Mouse (Mus musculus) central nervous system, embryonic 18 days (tissue): ENCODE results near the gene Tbl3. TPM values are rescaled to one million over a fixed set of nuclear protein-coding genes. Genes with fewer than 3 reads are reported as not detected.

Experiments used
- polyA plus RNA-seq: library from polyadenylated mRNA; depleted of rRNA; stranded (reverse); fragments of >200 nt; gene quantifications from 2 replicates; pipeline ENCODE4 v1.2.3, GENCODE M21; 2012; rRNA removed

Gene Tbl3
- 63.2 and 66.6 TPM in 2 replicates for polyA plus RNA-seq

DNA sequence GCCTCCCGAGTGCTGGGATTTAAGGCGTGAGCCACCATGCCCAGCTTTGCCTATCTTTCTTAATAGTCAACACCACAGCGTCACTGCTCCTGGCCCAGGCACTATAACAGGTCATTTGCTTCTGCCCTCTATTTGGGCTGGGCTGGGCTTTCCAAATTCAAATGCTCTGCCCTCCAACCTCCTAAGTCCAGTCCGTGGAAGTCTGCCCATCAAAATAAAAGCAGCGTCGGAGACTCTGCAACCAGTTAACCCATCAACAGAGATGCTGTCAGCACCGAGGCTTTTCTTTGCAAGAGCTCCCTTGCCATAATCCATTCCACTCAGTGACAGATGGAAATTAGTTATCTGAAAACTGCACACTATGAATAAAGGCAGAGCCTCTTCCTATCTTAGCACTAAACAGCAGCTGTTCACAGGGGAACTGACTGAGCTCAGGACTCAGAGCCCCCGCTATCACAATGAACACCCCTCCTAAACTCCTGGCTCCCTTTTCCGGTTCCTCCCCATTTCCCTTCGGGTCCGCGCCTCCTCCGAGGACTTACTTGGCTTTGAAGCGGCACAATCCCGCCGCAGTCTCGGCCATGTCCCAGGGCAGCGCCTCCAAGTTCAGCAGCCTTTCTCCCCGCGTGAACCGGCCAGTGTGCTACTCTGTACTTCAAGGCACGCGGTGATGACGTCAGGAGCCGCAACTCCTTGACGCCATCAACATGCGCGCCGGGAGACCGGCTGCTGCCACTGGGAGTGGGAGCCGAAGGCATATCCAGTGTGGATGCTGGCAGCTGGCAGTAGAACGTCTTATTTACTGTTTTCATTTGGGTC is at the start of gene Tbl3:
TSS of gene Tbl3 (minus strand) at position 679 of the 819 bp plus-strand sequence.

DNA sequence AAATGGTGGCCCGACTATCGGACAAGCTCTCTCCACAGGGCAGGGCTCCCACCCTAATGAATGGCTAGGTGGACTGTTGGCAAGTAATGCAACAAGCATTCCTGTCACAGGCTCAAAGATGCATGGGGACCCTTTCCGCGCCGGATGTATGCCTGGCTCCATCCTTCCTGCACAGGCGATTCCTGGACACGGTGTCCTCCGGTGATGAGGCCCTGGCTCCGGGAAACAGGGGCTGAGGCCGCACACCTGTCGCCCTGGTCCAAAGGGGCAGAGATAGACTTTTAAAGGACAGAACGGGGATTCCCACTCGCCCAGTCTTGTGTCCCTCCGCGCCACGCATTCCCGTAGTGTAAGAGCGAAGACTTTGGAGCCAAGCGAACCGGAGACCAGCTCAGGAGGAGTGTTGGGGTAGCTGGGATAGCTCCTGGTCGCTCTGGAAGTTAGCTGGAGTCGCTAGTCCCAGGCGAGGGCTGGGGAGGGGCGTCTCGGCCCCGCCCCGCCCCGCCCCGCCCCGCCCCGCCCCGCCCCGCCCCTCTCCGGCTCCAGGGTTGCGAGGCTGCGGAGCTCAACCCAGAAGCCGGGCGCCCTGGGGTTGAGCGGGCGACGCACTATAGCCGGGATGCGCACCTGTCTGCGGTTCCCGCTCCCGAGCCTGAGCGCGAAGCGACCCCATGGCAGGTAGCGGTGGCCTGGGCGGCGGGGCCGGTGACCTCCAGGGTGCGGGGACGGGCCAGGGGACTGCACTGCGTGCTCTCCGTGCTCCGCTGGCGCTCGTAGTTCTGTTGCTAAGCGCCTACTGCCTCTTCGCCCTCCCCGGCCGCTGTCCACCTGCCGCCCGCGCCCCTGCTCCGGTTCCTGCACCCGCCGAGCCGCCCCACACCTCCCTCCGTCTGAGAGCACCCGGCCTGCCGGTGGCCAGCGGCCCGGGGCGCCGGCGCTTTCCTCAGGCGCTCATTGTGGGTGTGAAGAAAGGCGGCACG is 45.2 kb upstream of the Tbl3 start, which contains the start of gene Hs3st6:
TSS of gene Hs3st6 (plus strand) at position 574 of the 980 bp plus-strand sequence.

DNA sequence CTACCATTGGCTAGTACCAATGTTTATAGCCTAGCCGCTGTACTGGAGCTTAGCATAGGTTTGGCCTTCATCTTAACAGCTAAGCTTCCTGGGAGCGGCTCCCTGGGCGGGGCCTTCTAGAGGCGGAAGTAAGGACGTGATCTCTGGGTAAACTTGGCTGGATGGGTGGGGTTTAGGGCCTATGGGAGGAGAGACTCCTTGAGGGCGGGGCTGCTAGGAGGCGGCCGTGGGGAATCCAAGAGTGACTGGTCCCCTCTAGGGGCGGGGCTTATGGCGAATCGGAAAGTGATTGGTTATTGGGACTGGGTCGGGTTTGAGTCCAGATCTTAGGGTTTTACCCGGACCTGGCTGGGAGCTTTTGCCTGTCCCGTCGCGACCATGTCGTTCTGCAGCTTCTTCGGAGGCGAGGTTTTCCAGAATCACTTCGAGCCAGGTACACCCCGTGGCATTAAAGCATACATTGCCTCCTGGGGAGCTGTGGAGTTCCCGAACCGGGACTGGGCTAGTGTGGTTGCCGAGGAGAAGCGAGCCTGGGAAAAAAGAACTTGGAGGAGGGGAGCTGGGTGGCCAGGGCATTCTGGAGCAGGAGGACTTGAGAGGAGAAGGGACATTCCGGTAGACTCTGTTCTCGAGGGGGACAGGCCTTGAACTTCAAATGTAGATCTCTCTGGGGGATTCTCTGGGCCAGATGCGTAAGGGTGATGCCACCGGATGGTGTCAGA is 29.0 kb upstream of the Tbl3 start, which contains the start of gene Msrb1:
TSS of gene Msrb1 (plus strand) at position 313 of the 722 bp plus-strand sequence.

DNA sequence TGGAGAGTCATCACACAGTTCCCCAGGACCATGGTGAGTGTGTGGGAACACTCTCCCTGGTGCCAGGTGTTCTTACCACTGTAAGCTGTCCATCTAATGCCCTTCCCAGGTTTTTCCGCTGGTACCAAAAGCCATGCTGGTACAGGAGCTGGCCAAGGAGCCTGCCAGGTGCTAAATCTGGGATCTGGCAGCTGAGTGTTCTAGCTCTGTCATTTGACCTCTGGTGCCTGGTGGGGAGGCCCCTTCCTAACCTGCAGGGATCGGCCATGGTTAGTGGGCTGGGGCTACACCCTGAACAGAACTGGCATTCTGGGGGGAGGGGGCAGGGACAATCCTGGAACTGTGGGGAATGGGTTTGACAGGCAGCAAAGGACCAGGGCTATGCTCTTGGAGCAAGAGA is 20.2 kb upstream of the Tbl3 start, which contains the start of gene Rpl3l:
TSS of gene Rpl3l (plus strand) at position 203 of the 400 bp plus-strand sequence.

DNA sequence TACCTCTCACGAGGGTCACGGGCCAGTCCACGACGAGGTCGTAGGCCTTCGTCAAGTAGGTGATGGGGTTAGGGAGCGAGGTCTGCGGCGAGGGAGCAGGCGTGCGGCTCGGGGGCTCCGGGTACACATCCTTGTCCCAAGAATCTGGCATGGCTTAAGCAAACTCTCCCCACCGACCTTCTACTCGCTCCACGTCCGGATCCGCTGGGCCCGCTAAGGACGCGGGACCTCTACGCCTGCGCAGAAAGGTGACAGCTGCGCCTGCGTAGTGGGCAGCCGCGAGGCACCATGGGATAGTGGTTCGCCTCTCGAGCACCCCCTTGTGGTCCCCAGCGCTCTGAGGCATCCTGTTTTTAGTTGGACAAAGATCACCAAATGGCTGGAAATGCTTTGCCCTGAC is 16.7 kb upstream of the Tbl3 start, which contains the start of gene Ndufb10:
TSS of gene Ndufb10 (minus strand) at position 295 of the 400 bp plus-strand sequence.

DNA sequence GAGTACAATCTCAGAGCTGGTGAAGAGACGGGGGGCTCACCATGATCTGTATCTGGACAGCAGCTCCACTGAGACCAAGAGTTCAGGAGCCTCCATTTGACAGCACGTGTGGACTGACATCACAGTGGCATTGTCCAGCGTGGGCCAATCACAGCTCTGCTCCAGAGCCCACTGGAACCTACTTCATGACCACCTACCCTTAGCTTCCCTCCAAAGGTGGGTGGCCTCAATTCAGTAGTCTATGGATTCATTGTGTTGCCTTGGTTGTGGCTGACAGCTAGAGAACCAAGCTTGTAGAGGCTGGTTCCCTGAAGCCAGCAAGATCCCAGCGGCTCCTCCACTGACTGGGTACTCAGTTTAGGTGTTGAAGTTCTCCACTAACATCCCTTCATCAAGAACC is 10.5 kb upstream of the Tbl3 start, which contains the start of the genes Rnf151 and Rps2:
TSS of gene Rnf151 (minus strand) at position 121 of the 400 bp plus-strand sequence.
TSS of gene Rps2 (plus strand) at position 174 of the 400 bp plus-strand sequence.

DNA sequence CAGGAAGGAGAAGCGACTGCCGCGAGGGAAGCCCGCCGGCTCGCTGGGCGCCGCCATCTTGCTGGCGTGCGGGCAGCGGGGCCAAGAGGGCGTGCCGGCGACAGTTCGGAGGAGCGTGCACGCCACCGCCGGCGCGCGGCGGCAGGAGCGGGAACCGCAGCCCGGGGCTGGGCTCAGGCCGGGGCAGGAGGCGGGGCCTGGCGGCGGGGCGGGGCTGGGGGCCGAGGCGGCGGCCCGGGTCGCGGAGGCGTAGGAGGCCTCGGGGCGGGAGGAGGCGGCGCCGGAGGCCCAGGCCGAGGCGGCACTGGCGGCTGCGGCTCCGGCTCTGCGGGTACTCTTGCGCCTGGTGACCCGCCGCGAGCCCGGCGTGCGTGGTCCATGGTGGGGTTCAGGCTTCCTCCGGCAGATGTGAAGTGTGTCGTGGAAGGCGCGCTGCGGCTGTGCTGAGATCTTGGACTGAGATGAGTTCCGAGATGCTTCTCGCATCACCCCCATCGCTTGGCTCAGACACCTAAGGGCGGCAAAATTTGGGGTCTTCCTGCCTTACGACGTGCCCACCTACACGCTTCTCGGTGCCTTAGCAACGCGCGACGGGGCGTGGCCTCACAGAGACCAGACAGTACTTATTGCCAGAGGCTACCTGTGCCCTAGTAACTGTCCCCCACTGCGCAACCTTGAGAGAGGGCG is 11.3 kb downstream of the Tbl3 start, which contains the start of the genes Gfer and Noxo1:
TSS of gene Gfer (minus strand) at position 146 of the 687 bp plus-strand sequence.
TSS of gene Noxo1 (plus strand) at position 224 of the 687 bp plus-strand sequence.

DNA sequence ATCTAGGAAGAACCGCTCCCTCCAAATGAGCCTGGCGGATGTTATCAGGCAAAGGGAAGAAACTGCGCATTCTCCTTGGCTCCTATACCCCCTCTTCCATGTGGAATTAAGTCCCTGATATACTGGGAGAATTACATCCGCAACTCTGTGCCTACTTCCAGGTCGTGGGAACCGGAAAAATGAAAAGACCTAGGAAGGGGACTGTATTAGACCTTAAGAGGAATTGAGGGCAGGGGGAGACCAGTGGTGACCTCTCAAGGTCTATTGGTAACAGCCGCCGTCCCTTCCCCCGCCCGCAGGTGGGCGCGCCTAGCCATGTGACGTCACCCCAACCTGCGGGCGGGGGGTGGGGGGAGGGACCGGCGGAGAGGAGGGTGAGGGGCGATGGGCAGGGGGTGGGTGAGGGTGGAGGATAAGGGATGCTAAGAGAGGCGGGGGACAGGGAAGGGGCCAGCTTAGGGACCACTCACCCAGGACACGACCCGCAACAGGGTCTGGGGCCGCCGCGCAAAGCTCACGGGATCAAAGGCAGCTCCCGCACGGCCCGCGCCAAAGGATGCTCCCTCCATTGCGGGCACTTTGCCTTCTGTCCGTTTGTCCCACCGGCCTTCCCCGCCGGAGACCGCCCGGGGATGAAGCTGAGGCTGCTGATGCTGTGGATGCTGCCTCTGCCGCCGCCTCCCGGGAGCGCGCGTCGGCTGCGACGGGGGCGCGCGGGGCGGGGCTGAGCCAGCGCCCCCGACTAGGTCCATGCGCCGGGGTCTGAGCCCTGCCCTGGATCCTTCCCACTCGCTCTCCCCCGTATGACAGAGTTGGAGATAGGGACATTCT is 18.0 kb downstream of the Tbl3 start, which contains the start of gene Syngr3:
TSS of gene Syngr3 (minus strand) at position 705 of the 831 bp plus-strand sequence.

DNA sequence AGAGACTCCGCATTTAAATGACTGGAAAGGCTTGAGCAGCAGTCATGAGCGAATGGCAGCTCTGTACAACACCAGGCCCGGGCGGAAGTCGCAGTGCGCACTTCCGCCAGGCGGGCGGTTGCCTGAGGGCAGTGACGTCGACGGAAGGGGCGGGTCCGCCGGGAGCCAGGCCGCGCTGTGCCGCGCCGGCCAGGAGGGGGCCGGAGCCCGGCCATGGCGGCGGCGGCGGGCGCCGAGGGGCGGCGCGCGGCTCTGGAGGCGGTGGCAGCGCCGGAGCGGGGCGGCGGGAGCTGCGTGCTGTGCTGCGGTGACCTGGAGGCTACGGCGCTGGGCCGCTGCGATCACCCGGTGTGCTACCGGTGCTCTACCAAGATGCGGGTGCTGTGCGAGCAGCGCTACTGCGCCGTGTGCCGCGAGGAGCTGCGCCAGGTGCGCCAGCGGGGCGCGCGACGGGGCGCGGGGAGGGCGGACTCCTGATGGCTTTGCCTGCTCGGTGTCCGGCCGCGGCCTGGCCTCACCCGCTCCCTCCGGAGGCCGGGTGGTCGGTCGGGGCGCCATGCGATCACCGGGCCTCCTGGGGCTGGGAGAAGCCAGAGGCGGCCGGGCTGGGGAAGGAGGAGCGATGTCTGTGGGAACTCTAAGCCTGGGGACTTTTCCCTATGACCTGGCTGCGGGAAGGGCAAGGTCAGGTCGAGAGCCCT is 37.8 kb downstream of the Tbl3 start, which contains the start of gene Zfp598:
TSS of gene Zfp598 (plus strand) at position 143 of the 701 bp plus-strand sequence.

DNA sequence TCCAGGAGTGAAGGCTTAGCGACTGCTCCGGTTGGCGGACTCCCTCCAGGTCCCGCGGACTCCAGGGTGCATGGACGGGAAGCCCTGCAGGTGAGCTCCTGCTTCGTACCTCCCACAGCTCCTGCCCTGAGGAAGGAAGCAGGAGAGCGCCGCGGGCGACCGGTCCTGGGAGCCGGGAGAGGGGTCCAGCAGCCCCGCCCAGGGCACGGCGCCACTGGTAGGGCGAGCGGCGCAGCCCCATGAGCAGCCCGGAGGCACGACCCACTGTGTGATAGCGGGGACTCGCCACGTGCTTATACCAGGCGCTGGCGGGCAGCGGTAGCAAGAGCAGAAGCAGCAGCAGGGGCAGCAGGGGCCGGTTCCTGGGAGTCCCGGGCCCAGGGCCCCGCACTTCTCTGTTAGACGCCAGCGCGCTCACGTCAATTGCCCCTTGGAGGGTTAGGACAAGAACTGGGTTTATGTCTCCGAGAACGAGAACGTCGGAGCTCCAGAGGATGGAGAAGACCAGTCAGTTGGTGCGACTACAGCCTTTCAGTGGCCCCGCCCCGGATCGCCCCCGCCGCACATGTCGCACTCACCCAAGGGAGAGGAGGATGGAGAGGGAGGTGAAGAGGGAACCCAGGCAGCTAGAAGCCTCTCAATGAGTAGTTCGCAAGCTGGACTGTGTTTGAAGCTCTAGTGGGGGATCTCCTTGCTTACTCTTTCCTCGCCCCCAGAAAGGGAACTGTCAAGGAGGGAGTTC is 49.3 kb downstream of the Tbl3 start, which contains the start of gene Npw:
TSS of gene Npw (minus strand) at position 441 of the 742 bp plus-strand sequence.

DNA sequence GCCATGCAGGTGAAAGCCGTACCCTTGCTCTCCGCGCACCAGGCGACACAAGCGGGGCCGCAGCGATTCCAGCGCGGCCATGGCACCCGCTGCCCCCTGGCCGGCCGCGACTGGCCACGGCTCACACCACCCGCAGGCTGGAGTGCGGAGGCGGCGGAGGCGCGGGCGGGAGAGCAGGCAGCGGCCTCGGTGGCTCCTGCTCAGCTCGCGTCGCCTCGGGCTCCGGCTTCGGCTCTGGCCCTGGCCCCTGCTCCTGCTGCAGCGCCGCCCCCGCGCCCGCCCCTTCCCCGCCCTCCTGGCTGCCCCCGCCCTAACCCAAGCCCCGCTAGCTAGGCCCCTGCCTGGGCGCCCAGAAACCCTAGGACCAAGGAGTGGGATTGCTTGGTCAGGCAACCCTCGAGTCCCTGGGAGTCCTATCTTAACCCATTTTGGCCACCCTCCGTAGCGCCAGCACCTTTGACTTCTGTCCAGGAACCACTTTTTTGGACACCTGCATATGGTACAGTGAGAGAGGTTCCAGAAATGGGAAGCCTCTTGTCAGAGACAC is 57.3 kb downstream of the Tbl3 start, which contains the start of gene Slc9a3r2:
TSS of gene Slc9a3r2 (minus strand) at position 258 of the 547 bp plus-strand sequence.

Other genes with a start within 250 kb of the Tbl3 start
- gene E4f1, start 237.3 kb downstream of the Tbl3 start, polyA plus RNA-seq, result 80.4 and 89.3 TPM in 2 replicates
- 51.9 and 56.2 TPM in 2 replicates for gene Pgp, start 237.3 kb downstream of the Tbl3 start, polyA plus RNA-seq
- 0.67 and 1.4 TPM in 2 replicates for gene Bricd5, start 233.8 kb downstream of the Tbl3 start, polyA plus RNA-seq
- 40.6 TPM in 2 replicates for gene Mlst8, start 228.6 kb downstream of the Tbl3 start, polyA plus RNA-seq
- gene Caskin1, start 219.1 kb downstream of the Tbl3 start, polyA plus RNA-seq, result 109 and 125 TPM in 2 replicates
- gene Traf7, start 179.7 kb downstream of the Tbl3 start, polyA plus RNA-seq, result 317 and 344 TPM in 2 replicates
- 14.9 and 17.8 TPM in 2 replicates for gene Rab26, start 173.4 kb downstream of the Tbl3 start, polyA plus RNA-seq
- gene Pkd1, start 157.8 kb downstream of the Tbl3 start, polyA plus RNA-seq, result 72.1 and 73.5 TPM in 2 replicates
- 152 and 155 TPM in 2 replicates for gene Tsc2, start 75.0 kb downstream of the Tbl3 start, polyA plus RNA-seq
- 13.9 and 14.3 TPM in 2 replicates for gene Nthl1, start 75.0 kb downstream of the Tbl3 start, polyA plus RNA-seq
- 48.9 and 51.1 TPM in 2 replicates for gene Slc9a3r2, start 57.3 kb downstream of the Tbl3 start, polyA plus RNA-seq
- gene Npw, start 49.2 kb downstream of the Tbl3 start, polyA plus RNA-seq, result 0.31 and 0.40 TPM in 2 replicates
- gene Zfp598, start 38.0 kb downstream of the Tbl3 start, polyA plus RNA-seq, result 73.8 and 74.1 TPM in 2 replicates
- 153 and 170 TPM in 2 replicates for gene Syngr3, start 17.7 kb downstream of the Tbl3 start, polyA plus RNA-seq
- 28.7 and 30.4 TPM in 2 replicates for gene Gfer, start 11.5 kb downstream of the Tbl3 start, polyA plus RNA-seq
- 7.4 and 8.2 TPM in 2 replicates for gene Noxo1, start 11.4 kb downstream of the Tbl3 start, polyA plus RNA-seq
- 0.28 TPM in 2 replicates for gene Rnf151, start 10.4 kb upstream of the Tbl3 start, polyA plus RNA-seq
- 1,636 and 1,660 TPM in 2 replicates for gene Rps2, start 10.5 kb upstream of the Tbl3 start, polyA plus RNA-seq
- 265 and 272 TPM in 2 replicates for gene Ndufb10, start 16.8 kb upstream of the Tbl3 start, polyA plus RNA-seq
- gene Rpl3l, start 20.2 kb upstream of the Tbl3 start, polyA plus RNA-seq, result 0.08 and 0.35 TPM in 2 replicates
- gene Msrb1, start 29.0 kb upstream of the Tbl3 start, polyA plus RNA-seq, result 36.6 and 37.8 TPM in 2 replicates
- gene Hs3st6, start 45.3 kb upstream of the Tbl3 start, polyA plus RNA-seq, result 0.18 and 0.32 TPM in 2 replicates
- gene Meiob, start 96.6 kb upstream of the Tbl3 start, polyA plus RNA-seq, result not detected in 2 replicates
- gene Hagh, start 132.5 kb upstream of the Tbl3 start, polyA plus RNA-seq, result 53.3 and 54.8 TPM in 2 replicates
- gene Fahd1, start 142.7 kb upstream of the Tbl3 start, polyA plus RNA-seq, result 17.5 and 18.2 TPM in 2 replicates
- gene Igfals, start 158.3 kb upstream of the Tbl3 start, polyA plus RNA-seq, result 0.04 TPM in 2 replicates
- 24.0 and 25.9 TPM in 2 replicates for gene Nubp2, start 178.7 kb upstream of the Tbl3 start, polyA plus RNA-seq
- gene Spsb3, start 179.0 kb upstream of the Tbl3 start, polyA plus RNA-seq, result 86.4 and 94.7 TPM in 2 replicates
- 33.9 and 36.5 TPM in 2 replicates for gene Eme2, start 187.4 kb upstream of the Tbl3 start, polyA plus RNA-seq
- 97.2 and 101 TPM in 2 replicates for gene Mrps34, start 187.5 kb upstream of the Tbl3 start, polyA plus RNA-seq
- gene Nme3, start 188.8 kb upstream of the Tbl3 start, polyA plus RNA-seq, result 78.7 and 90.5 TPM in 2 replicates
- 223 and 233 TPM in 2 replicates for gene Mapk8ip3, start 229.3 kb upstream of the Tbl3 start, polyA plus RNA-seq